In the genomic region with DNA sequence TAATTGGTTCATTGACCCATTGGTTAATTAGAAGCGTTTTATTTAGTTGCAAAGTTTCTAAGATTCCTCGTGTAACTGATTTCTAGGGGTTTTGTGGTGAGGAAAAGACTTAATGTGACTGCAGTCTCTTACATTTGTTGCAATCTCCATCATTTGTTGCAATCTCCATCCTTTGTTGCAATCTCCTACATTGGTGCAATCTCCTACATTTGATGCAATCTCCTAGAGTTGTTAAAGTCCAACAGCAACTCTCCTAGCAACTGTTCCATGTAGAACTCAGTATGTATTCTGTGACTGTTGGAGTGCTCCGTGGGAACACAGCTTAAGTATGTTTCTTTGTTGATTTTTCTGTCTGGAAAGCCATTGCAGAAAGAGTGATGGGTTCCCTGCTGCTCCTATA, we compare ENCODE assay signal across 23 mouse cellular contexts.
"Had no signal": no experiment of that assay in that cellular context is flagged by ENCODE, and none has a peak within 500 bp of the region (broad histone marks: within the 10 kb centered on the region; RNA-seq: fewer than 3 reads in every experiment).

No protein-coding gene starts in this region.

- H3K36me3 ChIP-seq: heart, embryonic 10.5 days; heart, embryonic 12.5 days; hindbrain, embryonic 10.5 days; hindbrain, embryonic 12.5 days; hindbrain, embryonic 15.5 days; limb, embryonic 13.5 days; limb, embryonic 15.5 days; liver, embryonic 13.5 days had no signal

- H3K9ac ChIP-seq: forebrain, postnatal 0 days; heart, embryonic 12.5 days; hindbrain, embryonic 12.5 days; hindbrain, embryonic 15.5 days; limb, embryonic 13.5 days; limb, embryonic 15.5 days; liver, embryonic 13.5 days had no signal

- H3K27ac ChIP-seq: heart, embryonic 10.5 days; hindbrain, embryonic 10.5 days; hindbrain, embryonic 12.5 days; hindbrain, embryonic 15.5 days; hindbrain, postnatal 0 days; limb, embryonic 13.5 days; limb, embryonic 15.5 days; liver, embryonic 13.5 days had no signal

- ATAC-seq: forebrain, postnatal 0 days; hindbrain, postnatal 0 days; intestine, embryonic 16.5 days had no signal

- H3K4me2 ChIP-seq: heart, embryonic 12.5 days; hindbrain, embryonic 12.5 days; hindbrain, embryonic 15.5 days; limb, embryonic 13.5 days; limb, embryonic 15.5 days; liver, embryonic 13.5 days had no signal

- H3K9me3 ChIP-seq: heart, embryonic 10.5 days; heart, embryonic 12.5 days; hindbrain, embryonic 10.5 days; hindbrain, embryonic 12.5 days; hindbrain, embryonic 15.5 days; limb, embryonic 13.5 days; limb, embryonic 15.5 days; liver, embryonic 13.5 days had no signal

- H3K27me3 ChIP-seq: heart, embryonic 12.5 days; hindbrain, embryonic 12.5 days; hindbrain, embryonic 15.5 days; limb, embryonic 13.5 days; limb, embryonic 15.5 days; liver, embryonic 13.5 days had no signal

- DNase-seq: forebrain, postnatal 0 days; gastrocnemius, postnatal 14 days; gastrocnemius, postnatal 36 days; heart, adult 18-20 months; heart, postnatal 10 days; heart, postnatal 4 days; kidney, adult 11 months; kidney, adult 2 months; kidney, postnatal 10 days; kidney, postnatal 25 days; kidney, postnatal 4 days; layer of hippocampus, adult 9-11 months; left cerebral cortex, postnatal 4 days; liver, embryonic 13.5 days had no signal

- H3K4me3 ChIP-seq: heart, embryonic 10.5 days; heart, embryonic 12.5 days; hindbrain, embryonic 10.5 days; hindbrain, embryonic 12.5 days; hindbrain, embryonic 15.5 days; limb, embryonic 13.5 days; limb, embryonic 15.5 days; liver, embryonic 13.5 days had no signal

- H3K4me1 ChIP-seq: heart, embryonic 10.5 days; heart, embryonic 12.5 days; hindbrain, embryonic 10.5 days; hindbrain, embryonic 12.5 days; hindbrain, embryonic 15.5 days; limb, embryonic 13.5 days; limb, embryonic 15.5 days; liver, embryonic 13.5 days had no signal
